In genomic region chr3:127153861-127154260, GRCm38 (mm10) we compare ENCODE assay signal across 24 mouse cellular contexts.
DNase-seq lines count a peak whose midpoint lies in the region; ATAC-seq and TF ChIP-seq lines count a peak whose summit lies in the region.
"Had no signal": no experiment of that assay in that cellular context is flagged by ENCODE, and none has a peak within 500 bp of the region (broad histone marks: within the 10 kb centered on the region; RNA-seq: fewer than 3 reads in every experiment).

No protein-coding gene starts in this region.

- no peak overlapping the region for H3K27ac ChIP-seq in kidney, embryonic 15.5 days
- H3K27ac ChIP-seq in liver, embryonic 11.5 days (ENCODE audit: low read depth, low read length) = no peak overlapping the region; the same call in 1 of the 2 replicates
- no peak overlapping the region for H3K27ac ChIP-seq in cerebellum, adult 2 months (ENCODE audit: insufficient read depth, low read length)
- H3K27ac ChIP-seq: embryonic facial prominence, embryonic 15.5 days; hindbrain, embryonic 10.5 days; limb, embryonic 15.5 days; macrophage; midbrain, embryonic 15.5 days; neural tube, embryonic 13.5 days had no signal

- H3K4me3 ChIP-seq in kidney, embryonic 15.5 days (replicated peaks) = no peak overlapping the region
- H3K4me3 ChIP-seq in liver, embryonic 11.5 days (ENCODE audit: low read depth, low read length) = no peak overlapping the region
- no peak overlapping the region for H3K4me3 ChIP-seq in cerebellum, adult 2 months (replicated peaks; ENCODE audit: insufficient read depth, low read depth, low read length)
- H3K4me3 ChIP-seq: embryonic facial prominence, embryonic 15.5 days; hindbrain, embryonic 10.5 days; limb, embryonic 15.5 days; midbrain, embryonic 15.5 days; neural tube, embryonic 13.5 days had no signal

- no peak overlapping the region for H3K9ac ChIP-seq in kidney, embryonic 15.5 days
- H3K9ac ChIP-seq in liver, embryonic 11.5 days (ENCODE audit: low read depth, low read length) = no peak overlapping the region
- H3K9ac ChIP-seq: embryonic facial prominence, embryonic 15.5 days; limb, embryonic 15.5 days; midbrain, embryonic 15.5 days; neural tube, embryonic 13.5 days had no signal

- no peaks in the 10 kb centered on the region for H3K36me3 ChIP-seq in kidney, embryonic 15.5 days
- no peaks in the 10 kb centered on the region for H3K36me3 ChIP-seq in liver, embryonic 11.5 days (ENCODE audit: control insufficient read depth, insufficient read depth, low read length)
- H3K36me3 ChIP-seq: embryonic facial prominence, embryonic 15.5 days; hindbrain, embryonic 10.5 days; limb, embryonic 15.5 days; midbrain, embryonic 15.5 days; neural tube, embryonic 13.5 days had no signal

- ATAC-seq in kidney, embryonic 15.5 days (replicated peaks; ENCODE audit: low FRiP score) = no peak
- ATAC-seq in liver, embryonic 11.5 days (replicated peaks; ENCODE audit: low FRiP score) = no peak; the same call in 1 of the 2 replicates
- ATAC-seq: forebrain, embryonic 14.5 days; hindbrain, embryonic 16.5 days; midbrain, embryonic 15.5 days had no signal

- DNase-seq in embryo, embryonic 10 days (ENCODE audit: low spot score) = peak; percentile 2
- no peak for DNase-seq in embryo, embryonic 11 days
- peak; percentile 19 for DNase-seq in kidney, postnatal 14 days
- no peak for DNase-seq in liver, embryonic 11.5 days (ENCODE audit: low spot score)
- DNase-seq in skeletal muscle tissue, adult 2 months (ENCODE audit: low read depth, low spot score) = peak; percentile 4
- DNase-seq in heart, adult 18-20 months = no peak
- no peak for DNase-seq in cerebellum, adult 2 months
- DNase-seq: cerebellum, adult 18-20 months; cerebellum, postnatal 25 days; kidney, adult 11 months; left cerebral cortex, postnatal 4 days; right cerebral cortex, postnatal 4 days; thymus, adult 2 months; thymus, postnatal 4 days had no signal

- no peak for TF ChIP-seq CTCF in cerebellum, adult 2 months (IDR thresholded peaks at IDR 0.05; ENCODE audit: borderline replicate concordance, insufficient read depth, low read depth, low read length)

- H3K4me2 ChIP-seq in kidney, embryonic 15.5 days = no peak overlapping the region
- peak overlapping the region; percentile 7; the same call in 1 of the 2 replicates for H3K4me2 ChIP-seq in liver, embryonic 11.5 days
- H3K4me2 ChIP-seq: embryonic facial prominence, embryonic 15.5 days; heart, embryonic 11.5 days; limb, embryonic 15.5 days; midbrain, embryonic 15.5 days; neural tube, embryonic 13.5 days had no signal

- H3K27me3 ChIP-seq in kidney, embryonic 15.5 days = no peaks in the 10 kb centered on the region
- H3K27me3 ChIP-seq in liver, embryonic 11.5 days (replicated peaks; ENCODE audit: control insufficient read depth, insufficient read depth, low read length) = no peaks in the 10 kb centered on the region
- no peaks in the 10 kb centered on the region for H3K27me3 ChIP-seq in cerebellum, adult 2 months (ENCODE audit: control insufficient read depth, insufficient read depth, low read length)
- H3K27me3 ChIP-seq: embryonic facial prominence, embryonic 15.5 days; limb, embryonic 15.5 days; midbrain, embryonic 15.5 days; neural tube, embryonic 13.5 days had no signal

- no peak for TF ChIP-seq POLR2A in cerebellum, adult 2 months (IDR thresholded peaks at IDR 0.05; ENCODE audit: borderline replicate concordance, insufficient read depth, low read length)

- WGBS in kidney, embryonic 15.5 days = 64% methylated on average over 3 of the region's 3 CpGs
- 73% methylated on average over 3 of the region's 3 CpGs for WGBS in liver, embryonic 11.5 days
- WGBS in cerebellum, adult 2 months = 31% methylated on average over 3 of the region's 3 CpGs

- H3K4me1 ChIP-seq in kidney, embryonic 15.5 days = 0 out of 2 replicates have a peak, but pooled peaks cover 3% of the 10 kb centered on the region
- H3K4me1 ChIP-seq in liver, embryonic 11.5 days (replicated peaks; ENCODE audit: control insufficient read depth, insufficient read depth, low read length) = no peaks in the 10 kb centered on the region
- H3K4me1 ChIP-seq in cerebellum, adult 2 months (ENCODE audit: control insufficient read depth, insufficient read depth, low read length) = peaks cover 9% of the 10 kb centered on the region; the same call in 1 of the 2 replicates
- H3K4me1 ChIP-seq: embryonic facial prominence, embryonic 15.5 days; limb, embryonic 15.5 days had no signal

- H3K9me3 ChIP-seq in kidney, embryonic 15.5 days (replicated peaks) = no peaks in the 10 kb centered on the region
- no peaks in the 10 kb centered on the region for H3K9me3 ChIP-seq in liver, embryonic 11.5 days (ENCODE audit: control insufficient read depth, low read length)
- H3K9me3 ChIP-seq: embryonic facial prominence, embryonic 15.5 days; hindbrain, embryonic 10.5 days; limb, embryonic 15.5 days; midbrain, embryonic 15.5 days; neural tube, embryonic 13.5 days had no signal

Comparison
In these comparisons a context has a peak if more than half of its experiments do, and no peak if none do; other contexts are left out.
1. DNase-seq: peak in embryo, embryonic 10 days (single experiment), kidney, postnatal 14 days (single experiment) and skeletal muscle tissue, adult 2 months (single experiment); none in embryo, embryonic 11 days (single experiment), liver, embryonic 11.5 days (single experiment), heart, adult 18-20 months (0 of 2) and cerebellum, adult 2 months (0 of 2).